Mouse (Mus musculus) forebrain, embryonic 10.5 days (tissue): ENCODE results near the gene Abraxas1. TPM values are rescaled to one million over a fixed set of nuclear protein-coding genes. Genes with fewer than 3 reads are reported as not detected.

Experiments
- DNase-seq: peaks from one replicate; pipeline ENCODE4 v3.0.0-alpha.2; 2017; ENCODE audit warnings: low spot score; ENCODE audit errors: extremely low spot score
- H3K27ac ChIP-seq: fragments of 300-500 bp; sonication (generic); 2 replicates; pipeline ENCODE4 v1.5.1; 2016; ENCODE audit warnings: mild to moderate bottlenecking
- H3K27me3 ChIP-seq: fragments of 300-500 bp; sonication (generic); 2 replicates; pipeline ENCODE4 v1.6.1; 2016; ENCODE audit warnings: mild to moderate bottlenecking; ENCODE audit not compliant: poor library complexity, severe bottlenecking
- H3K36me3 ChIP-seq: fragments of 300-500 bp; sonication (generic); replicated peaks from 2 replicates; pipeline ENCODE4 v1.6.1; 2016; ENCODE audit warnings: mild to moderate bottlenecking, moderate library complexity
- H3K4me1 ChIP-seq: fragments of 300-500 bp; sonication (generic); 2 replicates; pipeline ENCODE4 v1.6.1; 2016
- H3K4me3 ChIP-seq: fragments of 300-500 bp; sonication (generic); 2 replicates; pipeline ENCODE4 v1.5.1; 2016; ENCODE audit warnings: mild to moderate bottlenecking, moderate library complexity
- H3K9me3 ChIP-seq: fragments of 300-500 bp; sonication (generic); 2 replicates; pipeline ENCODE4 v1.6.1; 2016; ENCODE audit warnings: mild to moderate bottlenecking, moderate library complexity
- WGBS: fragments of 180-500 bp; shearing (Covaris S2); methylation state at CpG from one replicate; pipeline ENCODE4 v1.1.7; 2016; 5-methylcytosine and 5-hydroxymethylcytosine counted together
- polyA plus RNA-seq: library from polyadenylated mRNA; unstranded; fragments of >200 nt; fragmentation: Nextera tagmentation; extraction: Ambion mirVana; gene quantifications from 2 replicates; pipeline ENCODE4 v1.2.1, GENCODE M21; 2016

The Abraxas1 gene
- polyA plus RNA-seq, 1 experiment from 2014 or later = 36.0 TPM

GRCm38 (mm10) chr5:100819568-100820480 lies 941 bp downstream of the Abraxas1 start:
- peaks cover 31% of the 10 kb centered on the region for H3K36me3 ChIP-seq
- H3K4me1 ChIP-seq = peaks cover 13% of the 10 kb centered on the region
- DNase-seq = no peak
- 36% methylated on average over 16 of the region's 16 CpGs for WGBS
- H3K27me3 ChIP-seq = no peaks in the 10 kb centered on the region
- H3K27ac ChIP-seq = peak overlapping the region; percentile 98
- H3K9me3 ChIP-seq = no peaks in the 10 kb centered on the region
- H3K4me3 ChIP-seq = peak overlapping the region; percentile 94

GRCm38 (mm10) chr5:100818341-100818740 lies 2.4 kb downstream of the Abraxas1 start:
- no peaks in the 10 kb centered on the region for H3K27me3 ChIP-seq
- no peak for DNase-seq
- H3K9me3 ChIP-seq = no peaks in the 10 kb centered on the region
- no peak overlapping the region for H3K27ac ChIP-seq
- H3K36me3 ChIP-seq = peaks cover 43% of the 10 kb centered on the region
- WGBS = 88% methylated on average over 4 of the region's 4 CpGs
- no peak overlapping the region for H3K4me3 ChIP-seq
- peaks cover 13% of the 10 kb centered on the region for H3K4me1 ChIP-seq

GRCm38 (mm10) chr5:100798165-100798860 lies 22.5 kb downstream of the Abraxas1 start, which contains the start of the genes Helq and Mrps18c:
TSS of gene Helq (minus strand) at chr5:100798598.
TSS of gene Mrps18c (plus strand) at chr5:100798627.
- Histone ChIP-seq H3K27ac (peak within 1 kb of the TSS; percentile 91), H3K36me3 (peaks cover 47% of the 10 kb centered on the region), H3K27me3 (no peaks in the 10 kb centered on the region), H3K4me3 (peak within 1 kb of the TSS; percentile 92), H3K4me1 (peaks cover 22% of the 10 kb centered on the region), H3K9me3 (no peaks in the 10 kb centered on the region)
- DNase-seq = peak; percentile 96
- under 1% methylated on average over 67 of the region's 67 CpGs for WGBS

GRCm38 (mm10) chr5:100794084-100794483 lies 26.7 kb downstream of the Abraxas1 start:
- Histone ChIP-seq H3K36me3 (peaks cover 77% of the 10 kb centered on the region), H3K9me3 (no peaks in the 10 kb centered on the region)
- WGBS = 86% methylated on average over 5 of the region's 5 CpGs

GRCm38 (mm10) chr5:100792261-100792660 lies 28.5 kb downstream of the Abraxas1 start:
- 92% methylated on average over 7 of the region's 7 CpGs for WGBS
- Histone ChIP-seq H3K4me1 (peaks cover 3% of the 10 kb centered on the region), H3K27me3 (no peaks in the 10 kb centered on the region), H3K4me3 (no peak overlapping the region), H3K27ac (no peak overlapping the region), H3K9me3 (no peaks in the 10 kb centered on the region), H3K36me3 (peaks cover 95% of the 10 kb centered on the region)
- no peak for DNase-seq

More at GRCm38 (mm10) chr5:100794084-100794483, 26.7 kb downstream of the Abraxas1 start:
- no peak for DNase-seq
- peaks cover 14% of the 10 kb centered on the region for H3K4me1 ChIP-seq
- H3K27me3 ChIP-seq = no peaks in the 10 kb centered on the region
- no peak overlapping the region for H3K4me3 ChIP-seq
- H3K27ac ChIP-seq = no peak overlapping the region

- Histone ChIP-seq H3K27me3 (no peaks in the 10 kb centered on the region), H3K27ac (no peak overlapping the region), H3K4me1 (no peaks in the 10 kb centered on the region), H3K4me3 (no peak overlapping the region), H3K9me3 (no peaks in the 10 kb centered on the region), H3K36me3 (peaks cover 99% of the 10 kb centered on the region)
- 93% methylated on average over 9 of the region's 9 CpGs for WGBS
- no peak for DNase-seq
Measured at GRCm38 (mm10) chr5:100787527-100787926, 33.2 kb downstream of the Abraxas1 start.

- Histone ChIP-seq H3K27me3 (no peaks in the 10 kb centered on the region), H3K9me3 (no peaks in the 10 kb centered on the region), H3K4me1 (no peaks in the 10 kb centered on the region), H3K4me3 (no peak overlapping the region), H3K27ac (no peak overlapping the region), H3K36me3 (peaks cover 99% of the 10 kb centered on the region)
- 95% methylated on average over 13 of the region's 13 CpGs for WGBS
- DNase-seq = no peak
Measured at GRCm38 (mm10) chr5:100779002-100779401, 41.8 kb downstream of the Abraxas1 start.

- Histone ChIP-seq H3K4me3 (no peak overlapping the region), H3K9me3 (no peaks in the 10 kb centered on the region), H3K27ac (no peak overlapping the region), H3K27me3 (no peaks in the 10 kb centered on the region), H3K36me3 (peaks cover 99% of the 10 kb centered on the region), H3K4me1 (no peaks in the 10 kb centered on the region)
- no peak for DNase-seq
- WGBS = 96% methylated on average over 5 of the region's 5 CpGs
Measured at GRCm38 (mm10) chr5:100776900-100777299, 43.9 kb downstream of the Abraxas1 start.

- no peaks in the 10 kb centered on the region for H3K4me1 ChIP-seq
- 95% methylated on average over 13 of the region's 13 CpGs for WGBS
- no peak overlapping the region for H3K27ac ChIP-seq
- no peaks in the 10 kb centered on the region for H3K9me3 ChIP-seq
- no peaks in the 10 kb centered on the region for H3K27me3 ChIP-seq
- DNase-seq = no peak
- H3K36me3 ChIP-seq = peaks cover 99% of the 10 kb centered on the region
- H3K4me3 ChIP-seq = no peak overlapping the region
Measured at GRCm38 (mm10) chr5:100775778-100776404, 44.9 kb downstream of the Abraxas1 start.

GRCm38 (mm10) chr5:100771575-100771974 lies 49.2 kb downstream of the Abraxas1 start:
- Histone ChIP-seq H3K36me3 (peaks cover 99% of the 10 kb centered on the region), H3K4me1 (no peaks in the 10 kb centered on the region), H3K27ac (no peak overlapping the region), H3K4me3 (no peak overlapping the region), H3K27me3 (no peaks in the 10 kb centered on the region), H3K9me3 (no peaks in the 10 kb centered on the region)
- no peak for DNase-seq
- 95% methylated on average over 4 of the region's 4 CpGs for WGBS

- Histone ChIP-seq H3K4me1 (no peaks in the 10 kb centered on the region), H3K9me3 (no peaks in the 10 kb centered on the region), H3K36me3 (peaks cover 98% of the 10 kb centered on the region), H3K27ac (no peak overlapping the region), H3K27me3 (no peaks in the 10 kb centered on the region), H3K4me3 (no peak overlapping the region)
- WGBS = 94% methylated on average over 7 of the region's 7 CpGs
- DNase-seq = no peak
Measured at GRCm38 (mm10) chr5:100766026-100766425, 54.7 kb downstream of the Abraxas1 start.

GRCm38 (mm10) chr5:100761736-100762135 lies 59.0 kb downstream of the Abraxas1 start:
- Histone ChIP-seq H3K9me3 (peaks cover 4% of the 10 kb centered on the region; the same call in 1 of the 2 replicates), H3K27me3 (no peaks in the 10 kb centered on the region), H3K27ac (no peak overlapping the region), H3K4me1 (no peaks in the 10 kb centered on the region), H3K36me3 (peaks cover 69% of the 10 kb centered on the region), H3K4me3 (no peak overlapping the region)
- WGBS = 95% methylated on average over 7 of the region's 7 CpGs
- no peak for DNase-seq
